Mouse (Mus musculus) lung, adult 2 months (tissue): ENCODE results near the gene Epo. TPM values are rescaled to one million over a fixed set of nuclear protein-coding genes. Genes with fewer than 3 reads are reported as not detected.
A peak's percentile ranks its signal among the peaks of the same experiment; 100 is the strongest.

Experiments
- DNase-seq: peaks from one replicate; pipeline ENCODE4 v3.0.0; 2022
- H3K4me1 ChIP-seq: fragments of 200-500 bp; 2 replicates; pipeline ENCODE4 v1.6.1; 2011; ENCODE audit warnings: low read length; ENCODE audit not compliant: control insufficient read depth, insufficient read depth
- H3K4me3 ChIP-seq: fragments of 200-500 bp; replicated peaks from 2 replicates; pipeline ENCODE3; 2011; ENCODE audit warnings: low read depth, mild to moderate bottlenecking, control low read depth, low read length; ENCODE audit errors: extremely low read depth
- CTCF ChIP-seq: fragments of 200-500 bp; IDR thresholded peaks from 2 replicates; pipeline ENCODE4 v1.5.1; 2011; ENCODE audit warnings: mild to moderate bottlenecking, low read length, control low read depth; ENCODE audit not compliant: insufficient read depth
- POLR2A ChIP-seq: fragments of 200-500 bp; IDR thresholded peaks from 2 replicates; pipeline ENCODE4 v1.6.1; 2011; ENCODE audit warnings: low read depth, mild to moderate bottlenecking, control low read depth, low read length, borderline replicate concordance; ENCODE audit errors: extremely low read depth
- WGBS: fragments of 180-500 bp; shearing (Covaris S2); methylation state at CpG from one replicate; pipeline ENCODE4 v1.1.7; 2018; 5-methylcytosine and 5-hydroxymethylcytosine counted together
- polyA plus RNA-seq: library from polyadenylated mRNA; depleted of rRNA; stranded (reverse); fragments of >200 nt; gene quantifications from 2 replicates; pipeline ENCODE4 v1.2.3, GENCODE M21; 2012; rRNA removed

Gene Epo
- not detected in 2 replicates for polyA plus RNA-seq

- TF ChIP-seq CTCF = no peak
- peak; percentile 97 for TF ChIP-seq POLR2A
- peak; percentile 96 for DNase-seq
- Histone ChIP-seq H3K4me3 (peak within 1 kb of the TSS; percentile 96), H3K4me1 (peaks cover 7% of the 10 kb centered on the region; the same call in 1 of the 2 replicates)
- WGBS = under 1% methylated on average over 40 of the region's 40 CpGs
Measured at GRCm38 (mm10) chr5:137533117-137533827, at the start of gene Epo, which contains the start of gene Gnb2. Epo (minus strand) TSS chr5:137533242. Gnb2 (minus strand) TSS chr5:137533510.

GRCm38 (mm10) chr5:137582702-137583101 lies 49.7 kb upstream of the Epo start:
- 43% methylated on average over 8 of the region's 8 CpGs for WGBS
- Histone ChIP-seq H3K4me3 (no peak overlapping the region), H3K4me1 (no peaks in the 10 kb centered on the region)
- no peak for DNase-seq
- TF ChIP-seq CTCF = no peak
- no peak for TF ChIP-seq POLR2A

- Histone ChIP-seq H3K4me1 (no peaks in the 10 kb centered on the region), H3K4me3 (no peak overlapping the region)
- TF ChIP-seq CTCF = no peak
- WGBS = 68% methylated on average over 6 of the region's 6 CpGs
- DNase-seq = no peak
Measured at GRCm38 (mm10) chr5:137580246-137580645, 47.2 kb upstream of the Epo start.

- no peak overlapping the region for H3K4me3 ChIP-seq
- WGBS = 22% methylated on average over 27 of the region's 27 CpGs
- peaks cover 2% of the 10 kb centered on the region; the same call in 1 of the 2 replicates for H3K4me1 ChIP-seq
- peak; percentile 25 for DNase-seq
- TF ChIP-seq CTCF = 0 out of 2 replicates have a peak, but pooled peaks have one; percentile 20
- no peak for TF ChIP-seq POLR2A
Measured at GRCm38 (mm10) chr5:137574470-137574901, 41.4 kb upstream of the Epo start.

GRCm38 (mm10) chr5:137570691-137571586 lies 37.9 kb upstream of the Epo start:
- TF ChIP-seq CTCF (no peak), POLR2A (no peak)
- no peak overlapping the region for H3K4me3 ChIP-seq
- DNase-seq = no peak
- WGBS = 61% methylated on average over 17 of the region's 17 CpGs
- peaks cover 2% of the 10 kb centered on the region; the same call in 1 of the 2 replicates for H3K4me1 ChIP-seq

- no peak overlapping the region for H3K4me3 ChIP-seq
- WGBS = 34% methylated on average over 7 of the region's 7 CpGs
- TF ChIP-seq CTCF (no peak), POLR2A (no peak)
- H3K4me1 ChIP-seq = peaks cover 2% of the 10 kb centered on the region; the same call in 1 of the 2 replicates
- no peak for DNase-seq
Measured at GRCm38 (mm10) chr5:137570181-137570580, 37.1 kb upstream of the Epo start.

GRCm38 (mm10) chr5:137569665-137570064 lies 36.6 kb upstream of the Epo start, which contains the start of gene Tfr2:
Tfr2 (plus strand) TSS chr5:137569840.
- DNase-seq = peak; percentile 54

GRCm38 (mm10) chr5:137569031-137569430 lies 36.0 kb upstream of the Epo start:
- no peak for DNase-seq
- Histone ChIP-seq H3K4me3 (no peak overlapping the region), H3K4me1 (no peaks in the 10 kb centered on the region)
- 51% methylated on average over 12 of the region's 12 CpGs for WGBS
- TF ChIP-seq CTCF (no peak), POLR2A (no peak)

More at GRCm38 (mm10) chr5:137569665-137570064, 36.6 kb upstream of the Epo start, which contains the start of gene Tfr2:
- TF ChIP-seq CTCF = no peak
- no peak for TF ChIP-seq POLR2A
- 20% methylated on average over 9 of the region's 9 CpGs for WGBS
- peaks cover 2% of the 10 kb centered on the region; the same call in 1 of the 2 replicates for H3K4me1 ChIP-seq
- no peak within 1 kb of the TSS for H3K4me3 ChIP-seq

GRCm38 (mm10) chr5:137568223-137568798 lies 35.3 kb upstream of the Epo start:
- Histone ChIP-seq H3K4me3 (no peak overlapping the region), H3K4me1 (no peaks in the 10 kb centered on the region)
- WGBS = 75% methylated on average over 8 of the region's 8 CpGs
- no peak for TF ChIP-seq POLR2A
- DNase-seq = no peak

- TF ChIP-seq CTCF (no peak), POLR2A (no peak)
- DNase-seq = no peak
- WGBS = 90% methylated on average over 5 of the region's 5 CpGs
- no peaks in the 10 kb centered on the region for H3K4me1 ChIP-seq
- no peak overlapping the region for H3K4me3 ChIP-seq
Measured at GRCm38 (mm10) chr5:137566416-137566815, 33.4 kb upstream of the Epo start.
